Mouse (Mus musculus) kidney, postnatal 36 days (tissue): ENCODE measurements around the gene Zbtb42.

ENCODE experiments used
- DNase-seq, 2 experiments: peaks; one replicate each; pipeline ENCODE4 v3.0.0; 2021 to 2022; ENCODE audit warnings: mixed read lengths in 2 of 2

Zbtb42 gene

DNA sequence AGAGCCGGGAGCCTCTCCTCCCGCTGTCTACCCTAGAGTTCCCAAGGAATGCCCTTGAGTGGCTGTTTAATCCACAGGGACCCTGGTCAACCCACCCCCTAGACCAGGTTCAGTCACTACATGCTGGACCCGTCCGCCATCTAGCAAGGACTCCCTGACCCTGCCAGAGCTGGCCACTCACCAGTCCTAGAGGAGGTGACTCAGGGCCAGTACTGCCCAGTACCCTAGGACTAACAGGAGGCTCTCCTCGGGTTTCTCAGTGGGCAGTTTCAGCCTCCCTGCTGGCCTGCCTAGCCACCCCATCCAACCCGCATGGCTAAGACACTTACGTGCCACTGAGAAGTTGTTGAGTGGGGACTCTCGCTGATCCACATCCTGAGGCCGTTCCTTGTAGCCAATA lies 16.8 kb upstream of the Zbtb42 start:
- DNase-seq: no peak

DNA sequence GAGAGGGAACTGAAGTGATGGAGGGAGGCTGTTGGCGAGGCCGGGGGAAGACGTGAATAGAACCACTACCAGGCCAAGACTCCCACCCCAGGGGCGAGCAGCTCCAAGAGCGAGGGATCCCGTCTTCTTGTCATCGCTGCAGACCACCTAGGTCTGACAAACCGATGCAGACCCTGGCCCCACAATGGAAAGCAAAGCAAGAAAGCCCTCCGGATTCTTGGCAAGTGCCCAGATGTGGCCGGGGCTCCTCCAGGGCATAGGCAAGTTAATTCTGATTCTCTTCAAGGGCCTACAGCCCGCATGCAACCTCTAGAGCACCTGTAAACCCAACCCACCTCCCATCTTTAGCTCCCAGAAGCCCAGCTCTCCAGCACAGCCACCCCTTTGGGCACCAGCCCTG lies 15.3 kb upstream of the Zbtb42 start:
- DNase-seq: no peak

DNA sequence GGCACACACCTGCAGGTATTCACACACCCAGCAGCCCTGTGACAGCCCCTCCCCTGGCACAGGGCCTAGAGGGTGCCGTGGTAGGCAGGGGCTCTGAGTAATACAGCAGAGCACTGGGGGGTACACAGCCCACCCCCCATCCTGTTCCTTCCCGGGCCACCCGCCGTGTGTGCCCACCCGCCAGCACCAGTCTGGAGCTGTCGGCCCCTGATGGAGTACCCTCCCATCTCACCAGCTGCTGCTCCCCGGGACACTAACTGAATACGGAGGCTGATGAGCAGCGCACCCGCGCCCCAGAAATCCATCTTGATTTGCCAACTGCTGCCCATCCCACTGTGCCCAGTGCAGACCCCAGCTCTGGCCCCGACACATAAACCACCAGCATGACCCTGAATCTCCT lies 14.9 kb upstream of the Zbtb42 start:
- DNase-seq: no peak

DNA sequence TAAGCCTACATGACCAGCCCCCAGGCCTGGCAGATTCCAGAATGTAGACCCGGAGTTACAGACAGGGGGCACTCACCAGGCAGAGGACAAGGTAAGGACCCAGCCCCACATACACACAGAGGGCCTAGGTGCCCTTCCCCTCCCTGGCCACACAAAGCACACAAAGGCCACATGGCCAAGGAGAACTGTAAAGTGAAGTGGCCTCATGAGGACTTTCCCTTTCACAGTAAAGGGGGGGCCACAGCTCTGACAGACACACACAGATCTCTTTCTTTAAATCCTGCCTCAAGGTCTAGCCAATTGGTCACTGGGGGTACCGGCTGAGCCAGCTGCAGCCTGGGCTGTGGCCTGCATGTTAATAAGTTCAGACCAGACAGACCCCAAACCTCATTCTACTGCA lies 14.5 kb upstream of the Zbtb42 start:
- no peak for DNase-seq

DNA sequence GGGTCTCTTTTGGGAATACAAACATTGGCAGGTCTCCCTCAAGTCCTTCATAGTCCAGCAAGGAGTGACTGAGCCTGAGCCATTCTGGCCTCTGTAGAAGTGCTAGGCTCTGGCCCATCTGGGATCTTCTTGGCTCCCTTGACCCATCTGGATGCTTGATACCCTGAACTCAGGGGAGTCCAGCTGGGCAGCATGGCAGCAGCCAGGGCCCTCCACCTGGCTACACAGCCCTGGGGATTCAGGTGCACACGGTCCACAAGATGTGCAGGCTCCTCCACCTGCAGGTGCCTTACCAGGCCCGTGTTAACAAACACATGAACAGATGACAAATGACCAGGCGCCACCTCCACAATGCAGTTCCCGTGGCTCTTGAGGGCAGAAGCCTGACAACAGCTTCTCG lies 14.0 kb upstream of the Zbtb42 start:
- no peak for DNase-seq

DNA sequence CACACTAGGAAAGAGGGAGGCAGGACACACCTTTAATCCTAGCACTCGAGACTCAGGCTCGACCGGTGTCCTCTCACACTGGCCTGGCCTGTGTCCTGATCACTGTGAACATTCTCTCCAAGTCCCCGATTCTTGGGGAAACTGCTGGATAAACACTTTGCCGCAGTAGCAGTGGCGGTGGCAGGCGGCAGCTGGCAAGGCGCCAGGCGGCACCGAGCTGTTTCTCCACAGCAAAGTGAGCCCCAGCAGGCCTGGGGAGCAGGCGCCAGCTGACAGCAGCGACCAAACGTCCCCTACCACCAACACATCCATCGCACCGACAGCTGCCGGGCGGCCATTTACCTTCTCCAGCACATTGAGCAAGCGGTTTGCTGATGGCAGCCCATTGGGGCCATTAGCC lies 13.2 kb upstream of the Zbtb42 start:
- DNase-seq: peak; percentile 53 to 76

DNA sequence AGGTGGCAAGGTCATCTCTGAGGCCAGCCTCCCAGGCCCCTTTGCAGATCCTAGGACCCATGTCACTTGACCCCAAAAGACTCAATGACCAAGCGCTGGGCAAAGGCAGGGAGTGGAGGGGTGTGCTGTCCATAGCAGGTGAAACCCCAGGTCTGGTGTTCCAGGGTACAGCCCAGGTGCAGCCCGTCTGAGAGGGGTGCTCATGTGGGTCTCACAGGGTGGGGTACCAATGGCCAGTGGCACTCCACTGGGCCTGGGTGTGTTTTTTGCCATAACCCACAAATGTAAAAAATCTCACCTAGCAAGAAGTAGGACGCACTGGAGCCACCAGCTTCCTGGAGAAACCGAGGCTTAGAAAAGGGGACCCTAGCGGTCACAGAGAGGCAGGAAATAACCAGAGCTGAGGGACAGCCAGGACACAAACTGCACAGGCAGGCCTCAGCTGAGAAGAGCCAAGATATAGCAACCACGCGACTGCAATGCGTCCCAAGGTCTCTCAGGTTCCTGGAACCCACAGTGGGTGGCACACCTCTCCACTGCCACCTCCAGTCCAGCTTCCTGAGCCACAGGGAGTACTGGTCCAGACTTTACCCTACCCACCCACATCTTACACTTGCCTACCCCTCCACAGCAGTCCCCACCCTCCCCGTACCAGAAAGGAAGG lies 12.6 kb upstream of the Zbtb42 start:
- no peak for DNase-seq

DNA sequence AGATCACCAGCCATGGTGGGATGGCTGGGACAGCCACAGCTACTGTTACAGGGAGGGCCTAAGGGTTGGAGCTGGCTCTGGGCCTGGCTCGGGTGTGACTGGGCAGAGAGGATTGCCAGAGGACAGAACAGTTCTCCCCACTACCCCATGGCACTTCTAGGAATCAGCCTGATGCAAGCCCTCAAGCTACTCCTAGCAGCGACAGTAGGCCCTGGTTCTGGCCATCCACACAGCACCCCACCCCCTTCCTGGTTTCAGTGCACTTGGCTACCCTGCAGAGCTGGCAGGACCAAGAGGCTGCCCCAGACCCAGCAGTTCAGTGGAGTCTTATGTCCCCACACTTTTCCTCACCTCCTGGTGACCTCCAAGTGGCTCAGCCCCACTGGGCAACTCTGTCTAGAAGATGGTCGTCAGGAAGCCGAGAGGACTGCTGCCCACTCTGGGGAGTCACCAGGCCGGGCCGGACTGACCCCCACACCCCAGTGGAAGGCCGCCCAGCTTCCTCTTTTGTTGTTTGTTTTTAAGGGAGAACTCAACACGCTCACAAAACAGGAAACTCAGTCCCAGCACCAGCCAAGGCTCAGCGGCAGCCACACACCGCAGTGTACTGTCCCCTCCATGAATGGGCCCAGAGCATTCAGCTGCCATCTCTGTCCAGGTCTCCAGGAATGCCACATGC lies 10.9 kb upstream of the Zbtb42 start:
- DNase-seq: peak in 1 of 2 experiments; percentile 55

DNA sequence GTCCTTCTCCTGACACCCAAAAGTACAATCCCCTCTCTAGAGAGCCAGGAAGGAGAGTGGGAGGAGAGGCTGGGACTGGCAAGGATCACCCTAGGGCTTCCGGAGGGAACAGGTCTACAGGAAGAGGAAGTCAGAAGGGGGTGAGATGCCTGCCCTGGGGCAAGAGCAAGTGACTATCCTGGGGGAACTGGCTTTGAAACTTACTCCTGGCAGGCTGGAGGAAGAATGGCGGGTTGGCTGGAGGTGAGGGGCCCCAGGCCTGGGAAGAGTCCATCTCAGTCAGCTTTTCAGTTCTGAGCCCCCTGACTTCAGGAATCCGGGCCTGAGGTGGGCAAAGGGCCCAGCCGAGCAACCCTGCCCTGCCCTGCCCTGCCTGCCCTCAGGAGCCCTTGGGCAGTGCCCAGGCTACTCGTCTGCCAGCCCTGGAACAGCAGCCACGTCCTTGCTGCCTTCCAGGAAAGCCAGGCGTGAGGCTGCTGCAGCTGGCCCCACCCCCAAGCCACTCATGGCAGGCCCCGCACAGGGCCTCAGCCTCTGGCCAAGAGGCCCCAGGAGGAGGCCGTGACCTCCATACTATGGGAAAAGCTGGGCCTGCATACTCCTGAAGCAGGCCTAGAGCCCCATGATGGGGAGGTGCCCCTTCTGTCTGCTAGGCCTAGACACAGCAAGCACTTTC lies 7.8 kb upstream of the Zbtb42 start:
- peak in 1 of 2 experiments; percentile 43 for DNase-seq

DNA sequence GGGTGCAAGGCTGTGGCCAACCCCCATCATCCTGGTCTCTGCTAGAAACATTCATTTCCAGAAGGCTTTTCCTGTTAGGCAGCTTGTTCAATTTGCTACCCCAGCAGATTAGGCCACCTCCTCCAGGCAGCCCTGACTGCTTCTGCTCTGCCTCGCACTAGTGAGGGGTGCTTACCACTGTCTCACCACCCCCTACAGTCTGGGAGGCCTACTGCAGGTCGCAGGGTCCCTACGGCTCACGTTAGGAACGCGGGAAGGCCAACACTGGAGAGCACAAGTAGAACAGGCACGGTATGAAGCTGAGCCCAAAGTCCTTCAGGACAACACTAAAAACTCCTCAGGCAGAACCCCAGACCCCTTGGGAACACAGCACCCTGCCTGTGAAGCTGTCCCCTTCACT lies 6.7 kb upstream of the Zbtb42 start:
- peak in 1 of 2 experiments; percentile 39 for DNase-seq

DNA sequence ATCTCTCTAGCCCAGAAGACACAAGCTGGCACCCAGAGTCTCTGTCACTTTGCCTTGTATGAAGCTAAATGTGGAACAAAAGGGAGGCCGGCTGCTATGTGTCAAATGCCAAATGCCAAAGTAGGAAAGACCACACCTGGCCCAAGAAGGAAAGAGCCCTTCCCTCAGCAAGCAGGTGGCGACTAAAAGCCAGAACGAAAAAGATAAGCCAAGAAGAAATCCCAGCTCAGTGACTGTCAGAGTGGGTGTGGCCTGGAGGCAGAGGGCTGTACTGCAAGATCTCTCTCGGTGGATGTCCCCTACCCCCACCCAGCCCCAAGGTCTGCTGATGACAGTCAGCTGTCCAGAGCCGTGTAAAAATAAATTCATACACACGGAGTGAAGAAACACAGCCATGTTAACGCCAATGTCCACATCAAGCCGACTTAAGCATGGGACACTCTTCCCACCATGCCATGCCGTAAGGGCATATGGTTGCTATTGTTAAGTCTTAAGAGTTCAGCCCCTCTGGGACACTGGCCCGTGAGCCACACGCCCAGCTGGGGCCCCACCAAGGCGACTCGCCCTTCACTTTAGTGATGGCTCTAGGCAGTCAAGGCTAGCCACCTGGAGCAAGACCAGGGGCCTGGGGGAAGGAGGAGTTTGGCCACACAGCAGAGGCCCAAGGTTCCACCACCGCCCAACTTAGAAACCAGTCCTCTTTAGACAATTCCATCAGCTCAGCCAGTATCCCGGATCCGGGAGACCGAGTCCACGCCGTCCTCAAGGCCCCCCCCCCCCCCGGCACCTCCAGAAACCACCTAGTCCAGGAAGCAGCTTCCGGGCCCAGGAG lies 5.7 kb upstream of the Zbtb42 start:
- DNase-seq: peak in 1 of 2 experiments; percentile 33

DNA sequence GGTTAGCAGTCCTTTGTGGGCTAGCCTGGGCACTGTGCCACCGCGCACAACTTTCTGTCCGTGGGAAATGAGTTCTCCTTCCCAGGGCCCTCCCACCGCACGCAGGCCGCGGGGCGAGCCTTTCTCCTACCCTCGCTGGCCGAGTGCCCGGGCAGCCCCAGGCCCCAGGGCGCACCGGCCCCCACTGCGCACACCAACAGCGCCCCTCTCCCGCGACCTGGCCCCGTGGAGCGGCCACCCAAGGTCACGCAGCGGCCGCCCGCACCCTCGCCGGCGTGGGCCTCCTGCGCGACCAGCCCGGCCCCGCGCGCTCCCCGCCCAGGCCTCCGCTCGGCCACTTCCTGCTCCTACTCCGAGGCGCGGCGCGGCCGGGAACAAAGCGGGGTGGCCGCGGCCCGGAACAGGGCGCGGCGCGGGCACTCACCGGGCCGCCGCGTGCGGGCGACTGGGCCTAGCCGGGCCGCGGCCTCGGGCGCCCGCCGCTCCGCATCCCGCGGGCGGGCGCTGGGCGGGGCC lies 5.0 kb upstream of the Zbtb42 start:
- DNase-seq: peak; percentile 41 to 68

DNA sequence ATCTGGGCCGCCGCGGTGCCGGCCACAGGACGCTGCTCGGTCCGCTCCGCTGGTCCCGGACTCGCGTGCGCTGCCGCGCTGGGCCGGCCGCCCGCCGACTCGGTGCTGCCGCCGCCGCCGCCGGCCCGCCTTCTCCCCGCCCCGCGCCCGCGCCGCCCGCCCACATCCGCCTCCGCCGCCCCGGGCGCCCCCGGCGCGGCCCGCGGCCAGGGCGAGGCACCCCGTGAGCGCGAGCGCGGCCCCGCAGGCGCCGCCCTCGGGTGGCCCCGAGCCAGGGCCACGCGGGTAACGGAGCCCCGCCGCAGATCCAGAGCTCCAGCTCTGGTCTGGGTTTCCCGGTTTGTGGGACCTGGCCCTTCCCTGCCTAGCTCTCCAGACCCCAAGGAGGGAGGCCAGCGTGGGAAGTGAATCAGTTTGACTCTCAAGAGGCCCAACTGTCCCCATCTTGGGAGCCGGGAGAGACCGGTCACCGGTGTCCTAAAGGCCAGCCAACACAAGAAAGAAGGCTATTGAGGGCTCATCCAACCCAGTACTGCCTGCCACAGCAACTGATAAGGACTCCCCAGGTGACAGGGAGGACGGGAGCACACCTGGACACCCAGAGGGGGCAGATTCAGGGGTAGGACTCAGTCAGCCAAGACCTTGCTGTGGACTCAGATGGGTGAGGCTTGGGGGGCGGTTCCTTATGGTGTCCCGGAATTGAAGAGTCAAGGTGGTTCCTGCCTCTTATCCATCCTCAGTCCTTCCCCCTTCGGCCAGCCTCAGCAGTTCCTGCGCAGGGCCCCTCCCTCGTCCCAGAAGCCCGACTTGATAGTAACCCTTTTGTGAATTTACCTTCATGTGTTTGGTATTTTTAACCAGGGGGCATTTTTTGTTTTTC lies 4.3 kb upstream of the Zbtb42 start, which contains the start of gene Akt1:
TSS of gene Akt1 (minus strand) at position 753 of the 880 bp plus-strand sequence.
- peak; percentile 50 to 82 for DNase-seq

DNA sequence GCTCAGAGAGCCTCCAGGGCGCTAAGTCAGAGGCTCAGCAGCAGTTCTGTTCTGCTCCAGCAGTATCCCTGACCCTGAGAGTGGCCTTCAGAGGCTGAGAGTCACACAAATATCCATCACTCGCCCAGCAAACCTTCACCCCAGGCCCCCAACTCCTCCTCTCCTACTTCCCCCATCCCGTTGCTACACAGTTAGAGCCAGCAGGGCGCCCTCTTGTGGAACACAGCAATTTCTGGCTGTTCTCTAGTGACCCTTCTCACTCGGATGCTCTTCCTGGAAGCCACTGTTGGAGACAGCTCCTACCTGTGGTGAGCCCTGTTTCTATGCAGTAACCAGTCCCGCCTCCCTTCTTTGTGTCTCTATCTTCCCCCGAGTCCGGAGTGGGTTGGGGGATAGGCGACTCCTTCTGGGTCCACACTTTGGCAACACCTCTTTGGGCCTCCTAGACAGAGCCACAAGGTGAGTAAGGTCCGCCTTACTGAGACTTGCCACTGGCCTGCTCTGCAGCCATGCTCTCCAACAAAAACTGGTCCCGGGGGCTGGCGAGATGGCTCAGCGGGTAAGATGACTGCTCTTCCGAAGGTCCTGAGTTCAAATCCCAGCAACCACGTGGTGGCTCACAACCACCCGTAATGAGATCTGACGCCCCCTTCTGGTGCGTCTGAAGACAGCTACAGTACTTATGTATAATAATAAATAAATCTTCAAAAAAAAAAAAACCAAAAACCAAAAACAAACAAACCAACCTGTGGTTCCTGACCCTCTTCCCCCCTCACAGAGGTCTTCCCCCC lies 3.2 kb upstream of the Zbtb42 start:
- peak; percentile 85 to 93 for DNase-seq

DNA sequence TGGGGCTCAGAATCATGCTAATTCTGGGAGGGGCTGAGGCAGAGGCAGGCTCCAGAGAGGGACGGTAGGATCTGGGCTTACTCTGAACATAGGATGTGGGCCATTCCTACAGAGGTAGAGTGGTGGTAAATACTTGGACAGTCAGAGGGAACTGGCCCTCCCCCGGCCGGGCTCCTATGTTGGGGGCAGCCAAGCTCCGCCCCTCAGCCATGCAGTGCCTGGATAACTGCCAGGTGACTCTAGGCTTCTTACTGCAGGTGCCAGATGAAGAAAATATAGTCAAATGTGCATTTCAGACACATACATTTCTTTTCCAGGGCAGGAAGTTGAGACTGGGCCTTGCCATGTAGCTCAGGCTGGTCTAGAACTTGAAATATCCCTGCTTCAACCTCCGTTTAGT lies 1.6 kb upstream of the Zbtb42 start:
- no peak for DNase-seq

DNA sequence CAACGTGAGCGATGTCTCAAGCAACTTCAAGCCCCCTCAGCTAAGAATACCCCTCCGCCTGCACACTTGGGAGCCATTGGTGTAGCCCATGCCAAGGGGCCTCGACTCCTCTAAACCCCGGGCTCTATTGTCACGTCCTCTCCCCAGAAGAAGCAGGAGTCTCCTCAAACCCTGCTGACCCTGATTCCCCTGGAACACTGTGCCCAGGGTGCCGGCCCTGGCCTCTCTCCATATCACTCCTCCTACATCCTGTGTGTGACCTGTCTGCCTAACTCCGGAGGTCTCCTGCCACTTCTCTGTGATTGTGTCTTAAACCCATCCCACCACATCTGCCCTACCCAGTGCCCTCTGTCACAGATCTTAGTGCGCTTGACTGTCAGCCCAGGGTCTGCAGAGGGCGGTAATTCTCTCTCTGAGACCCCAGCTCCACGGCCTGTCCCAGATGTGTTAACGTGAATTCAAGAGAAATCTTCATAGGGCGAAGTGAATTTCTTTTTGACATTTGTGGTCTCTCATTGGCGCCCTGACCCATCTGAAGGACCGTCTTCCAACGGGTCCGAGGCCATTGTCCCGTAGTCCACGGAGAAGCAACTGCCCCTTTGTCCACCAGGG lies 579 bp upstream of the Zbtb42 start:
- no peak for DNase-seq

DNA sequence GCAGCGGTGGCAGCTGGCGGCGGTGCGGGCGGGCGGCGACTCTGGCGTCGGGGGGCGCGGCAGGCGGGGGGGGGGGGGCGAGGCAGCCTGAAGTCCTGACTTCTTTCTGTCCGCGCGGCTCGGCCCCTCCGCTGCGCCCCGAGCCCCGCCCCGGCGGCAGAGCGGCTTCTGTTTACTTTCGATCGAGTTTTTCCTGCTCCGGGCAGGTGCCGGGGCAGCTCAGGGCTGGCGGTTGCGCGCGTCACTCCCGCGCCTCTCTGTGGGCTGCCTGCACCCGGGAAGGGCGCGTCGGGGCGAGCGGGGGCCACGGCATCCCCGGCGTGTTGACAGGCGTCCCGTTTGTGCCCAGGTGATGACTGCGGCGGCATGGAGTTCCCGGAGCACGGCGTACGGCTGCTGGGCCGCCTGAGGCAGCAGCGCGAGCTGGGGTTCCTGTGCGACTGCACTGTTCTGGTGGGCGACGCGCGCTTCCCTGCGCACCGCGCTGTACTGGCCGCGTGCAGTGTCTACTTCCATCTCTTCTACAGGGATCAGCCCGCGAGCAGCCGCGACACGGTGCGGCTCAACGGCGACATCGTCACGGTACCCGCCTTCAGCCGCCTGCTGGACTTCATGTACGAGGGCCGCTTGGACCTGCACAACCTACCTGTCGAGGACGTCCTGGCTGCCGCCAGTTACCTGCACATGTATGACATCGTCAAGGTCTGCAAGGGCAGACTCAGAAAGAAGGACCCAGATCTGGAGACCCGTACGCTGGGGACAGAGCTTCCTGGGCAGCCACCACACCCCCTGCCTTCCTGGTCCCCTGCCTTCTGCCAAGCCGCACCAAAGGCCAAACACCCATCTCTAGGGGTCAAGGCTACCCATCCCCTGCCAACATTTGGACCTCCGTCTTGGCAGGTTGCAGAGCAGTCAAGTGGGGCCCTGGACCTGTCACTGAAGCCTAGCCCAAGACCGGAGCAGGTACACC lies 684 bp downstream of the Zbtb42 start:
- peak; percentile 36 to 68 for DNase-seq

DNA sequence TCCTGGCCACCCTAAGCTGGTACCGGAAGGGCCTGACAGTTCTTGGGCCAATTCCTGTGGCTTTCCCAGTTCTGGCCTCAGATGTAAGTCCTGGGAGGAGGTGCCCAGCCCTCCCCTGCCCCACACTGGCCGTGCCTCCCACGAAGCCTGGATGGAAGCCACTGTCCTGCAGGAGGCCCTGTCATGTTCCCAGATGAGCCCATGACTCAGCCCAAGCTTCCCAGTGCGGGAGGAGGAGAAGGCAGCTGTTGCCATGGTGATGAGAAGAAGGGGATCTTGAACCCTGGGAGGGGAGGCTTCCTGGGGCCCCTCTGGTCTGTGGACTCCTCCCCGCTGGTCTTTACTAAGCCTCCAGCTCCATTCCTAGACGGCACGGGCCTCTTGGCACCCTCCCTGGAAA lies 4.7 kb downstream of the Zbtb42 start:
- no peak for DNase-seq

DNA sequence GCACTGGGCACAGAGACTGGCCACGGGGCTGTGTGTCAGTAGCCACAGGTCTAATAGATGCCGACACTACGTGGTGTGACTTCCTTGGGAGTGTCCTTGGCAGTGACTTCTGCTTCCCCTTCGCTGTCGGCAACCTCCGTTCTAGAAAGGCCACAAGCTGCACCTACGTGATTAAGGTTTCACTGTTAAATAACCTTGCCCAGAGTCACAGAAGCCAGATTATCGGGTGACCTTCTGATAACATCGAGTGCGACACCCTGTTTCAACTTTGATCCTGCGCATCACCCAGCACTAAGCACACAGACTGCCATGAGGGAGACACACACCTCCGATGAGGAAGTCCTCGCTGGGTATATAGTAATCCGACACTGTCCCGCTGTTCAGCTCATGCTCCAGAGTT lies 9.8 kb downstream of the Zbtb42 start:
- no peak for DNase-seq
